Mouse (Mus musculus) liver, adult 2 months (tissue): ENCODE data around the gene Gm47985. TPM values are rescaled to one million over a fixed set of nuclear protein-coding genes. Genes with fewer than 3 reads are reported as not detected.
"Not testable (repeated sequence)": the region's sequence is repeated elsewhere in the genome, so short reads cannot be mapped to it uniquely, and the experiment has no call there.

Experiments used
- DNase-seq: peaks from one replicate; pipeline ENCODE4 v3.0.0-alpha.2; 2011; ENCODE audit warnings: low read depth, low spot score; ENCODE audit errors: extremely low read depth
- H3K27ac ChIP-seq: fragments of 200-500 bp; replicated peaks from 2 replicates; pipeline ENCODE4 v1.5.1; 2012; ENCODE audit warnings: low read depth, mild to moderate bottlenecking, control low read depth, inconsistent platforms, low read length; ENCODE audit not compliant: insufficient read depth
- H3K27me3 ChIP-seq: fragments of 200-500 bp; 2 replicates; pipeline ENCODE4 v1.6.1; 2012; ENCODE audit warnings: mild to moderate bottlenecking, moderate library complexity, low read length, inconsistent platforms; ENCODE audit not compliant: control insufficient read depth, insufficient read depth
- H3K36me3 ChIP-seq: fragments of 200-500 bp; 2 replicates; pipeline ENCODE4 v1.6.1; 2012; ENCODE audit warnings: low read length, inconsistent platforms; ENCODE audit not compliant: control insufficient read depth, insufficient read depth
- H3K4me1 ChIP-seq: fragments of 200-500 bp; 2 replicates; pipeline ENCODE4 v1.6.1; 2011; ENCODE audit warnings: low read length; ENCODE audit not compliant: control insufficient read depth, insufficient read depth
- H3K4me3 ChIP-seq: fragments of 200-500 bp; 2 replicates; pipeline ENCODE4 v1.5.1; 2011; ENCODE audit warnings: low read depth, mild to moderate bottlenecking, control low read depth, low read length, moderate library complexity; ENCODE audit not compliant: insufficient read depth
- H3K79me2 ChIP-seq: fragments of 200-500 bp; 2 replicates; pipeline ENCODE4 v1.6.1; 2012; ENCODE audit warnings: inconsistent platforms, mild to moderate bottlenecking, low read length, moderate library complexity; ENCODE audit not compliant: control insufficient read depth, insufficient read depth
- H3K9ac ChIP-seq: fragments of 200-500 bp; 2 replicates; pipeline ENCODE4 v1.6.1; 2012; ENCODE audit warnings: low read depth, mild to moderate bottlenecking, control low read depth, inconsistent platforms, low read length
- CTCF ChIP-seq: fragments of 200-500 bp; IDR thresholded peaks from 2 replicates; pipeline ENCODE4 v1.5.1; 2011; ENCODE audit warnings: low read depth, low read length, control low read depth
- POLR2A ChIP-seq: fragments of 200-500 bp; IDR thresholded peaks from 2 replicates; pipeline ENCODE4 v1.6.1; 2011; ENCODE audit warnings: low read length, control low read depth; ENCODE audit not compliant: insufficient read depth; ENCODE audit errors: extremely low read depth
- WGBS: fragments of 180-500 bp; shearing (Covaris S2); methylation state at CpG from one replicate; pipeline ENCODE4 v1.1.7; 2018; 5-methylcytosine and 5-hydroxymethylcytosine counted together
- polyA plus RNA-seq: library from polyadenylated mRNA; depleted of rRNA; stranded (reverse); fragments of >200 nt; gene quantifications from 2 replicates; pipeline ENCODE4 v1.2.3, GENCODE M21; 2012
- total RNA-seq: library from RNA; depleted of rRNA; stranded (reverse); fragments of >200 nt; gene quantifications from 2 replicates; pipeline ENCODE4 v1.2.3, GENCODE M21; 2014

Gene Gm47985
- total and polyA plus RNA-seq, 2 experiments: not detected

GRCm38 (mm10) chr1:151208493-151208892, 26.2 kb downstream of the Gm47985 start:
- 66% methylated on average over 4 of the region's 5 CpGs for WGBS

DNA sequence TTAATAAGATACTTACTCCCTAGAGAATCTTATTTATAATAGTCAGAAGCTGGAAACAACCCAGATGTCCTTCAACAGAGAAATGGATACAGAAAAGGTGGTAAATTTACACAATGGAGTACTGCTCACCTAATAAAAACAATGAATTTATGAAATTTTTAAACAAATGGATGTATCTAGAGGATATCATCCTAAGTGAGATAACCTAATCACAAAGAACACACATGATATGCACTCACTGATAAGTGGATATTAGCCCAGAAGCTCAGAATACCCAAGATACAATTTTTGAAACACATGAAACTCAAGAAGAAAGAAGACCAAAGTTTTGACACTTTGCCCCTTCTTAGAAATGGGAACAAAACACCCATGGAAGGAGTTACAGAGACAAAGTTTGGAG, 26.6 kb downstream of the Gm47985 start:
- not testable (repeated sequence) for H3K27me3 ChIP-seq, H3K9ac ChIP-seq, H3K4me3 ChIP-seq, H3K27ac ChIP-seq, H3K4me1 ChIP-seq, DNase-seq, H3K36me3 ChIP-seq, H3K79me2 ChIP-seq

More at GRCm38 (mm10) chr1:151208493-151208892, 26.2 kb downstream of the Gm47985 start:
- H3K27ac ChIP-seq, H3K4me1 ChIP-seq, DNase-seq, H3K79me2 ChIP-seq, H3K36me3 ChIP-seq, H3K4me3 ChIP-seq, H3K27me3 ChIP-seq, H3K9ac ChIP-seq: not testable (repeated sequence)

DNA sequence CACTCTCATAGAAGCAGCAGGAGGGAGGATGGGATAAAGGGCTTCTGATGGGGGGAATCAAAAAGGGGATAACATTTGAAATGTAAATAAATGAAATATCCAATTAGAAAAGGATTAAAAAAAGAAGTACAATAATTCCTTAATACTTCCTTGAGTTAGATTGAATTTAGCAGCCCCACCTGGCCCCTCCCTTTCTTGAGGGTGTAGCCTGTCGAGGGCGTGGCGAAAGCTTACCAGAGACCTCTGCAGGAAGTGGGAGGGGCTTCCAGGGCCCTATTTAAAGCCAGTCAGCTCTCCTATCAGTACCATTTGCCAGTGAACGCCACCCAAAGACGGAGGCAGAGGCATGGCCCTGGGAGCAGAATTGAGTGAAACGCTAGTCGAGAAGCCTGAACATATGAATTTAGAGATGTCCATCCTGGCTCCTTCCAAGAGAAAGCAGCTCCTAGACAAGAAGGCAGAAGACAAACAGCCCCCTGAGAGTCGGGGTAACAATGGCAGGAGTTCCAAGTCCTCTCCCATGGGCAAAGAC, 27.6 kb downstream of the Gm47985 start, which contains the start of gene Gm47996:
Gene Gm47996 (plus strand): TSS at position 308 of the 532 bp plus-strand sequence.
- not testable (repeated sequence) for DNase-seq, H3K27me3 ChIP-seq, H3K27ac ChIP-seq, H3K4me1 ChIP-seq, H3K4me3 ChIP-seq, H3K36me3 ChIP-seq, H3K9ac ChIP-seq, H3K79me2 ChIP-seq
- 98% methylated on average over 4 of the region's 8 CpGs for WGBS

GRCm38 (mm10) chr1:151211666-151212065, 29.3 kb downstream of the Gm47985 start:
- not testable (repeated sequence) for H3K9ac ChIP-seq, H3K27ac ChIP-seq, H3K79me2 ChIP-seq, H3K4me3 ChIP-seq, DNase-seq, H3K27me3 ChIP-seq, H3K4me1 ChIP-seq, H3K36me3 ChIP-seq
- 89% methylated on average over 5 of the region's 5 CpGs for WGBS

DNA sequence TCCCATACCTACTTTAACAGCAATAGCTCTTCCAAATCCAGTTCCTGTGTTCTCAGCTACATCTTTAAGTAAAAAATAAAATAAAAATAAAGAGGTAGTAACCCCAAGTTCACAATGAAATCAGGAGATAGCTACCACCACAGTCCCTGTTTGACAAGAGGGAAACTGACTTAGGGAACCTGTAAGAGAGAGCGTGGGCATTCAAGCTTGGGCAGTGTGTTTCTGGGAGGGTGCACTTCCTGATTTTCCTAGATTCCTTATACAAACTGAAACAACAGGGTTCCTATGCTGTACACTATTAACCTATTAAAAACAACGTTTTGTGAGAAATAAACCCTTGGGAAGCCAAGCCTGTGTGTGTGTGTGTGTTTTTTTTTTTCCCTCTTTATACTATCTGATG, 32.5 kb downstream of the Gm47985 start:
- peaks cover 10% of the 10 kb centered on the region; the same call in 1 of the 2 replicates for H3K4me1 ChIP-seq
- H3K9ac ChIP-seq: no peak overlapping the region
- H3K36me3 ChIP-seq: no peaks in the 10 kb centered on the region
- DNase-seq: no peak
- H3K27me3 ChIP-seq: no peaks in the 10 kb centered on the region
- no peak overlapping the region for H3K4me3 ChIP-seq
- H3K27ac ChIP-seq: no peak overlapping the region
- no peaks in the 10 kb centered on the region for H3K79me2 ChIP-seq
- TF ChIP-seq POLR2A: no peak
- no peak for TF ChIP-seq CTCF
- WGBS: 87% methylated on average over 2 of the region's 2 CpGs

DNA sequence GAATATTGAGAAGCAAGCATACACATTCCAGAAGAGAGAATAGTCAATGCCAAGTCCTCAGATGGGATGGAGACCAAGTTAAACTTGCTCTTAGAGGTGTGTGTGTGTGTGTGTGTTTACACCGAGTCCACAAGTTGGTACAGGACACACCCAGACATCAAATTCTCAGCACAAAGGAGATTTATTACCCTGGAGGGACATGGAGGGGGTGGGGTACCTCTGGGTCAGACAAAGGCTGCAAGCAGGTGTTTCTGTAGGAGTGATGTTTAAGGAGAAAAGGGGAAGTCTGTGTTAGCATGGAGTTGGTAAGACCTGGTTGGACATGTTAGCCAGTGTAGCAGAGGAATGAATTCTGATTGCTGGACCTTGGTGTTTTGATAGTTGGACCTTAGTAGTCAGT, 33.6 kb downstream of the Gm47985 start:
- Histone ChIP-seq H3K27me3 (no peaks in the 10 kb centered on the region), H3K9ac (no peak overlapping the region), H3K36me3 (no peaks in the 10 kb centered on the region), H3K27ac (peak overlapping the region; percentile 32; the same call in 1 of the 2 replicates), H3K79me2 (no peaks in the 10 kb centered on the region), H3K4me1 (peaks cover 10% of the 10 kb centered on the region; the same call in 1 of the 2 replicates), H3K4me3 (no peak overlapping the region)
- TF ChIP-seq POLR2A: no peak
- TF ChIP-seq CTCF: no peak
- DNase-seq: peak; percentile 46
- WGBS: 23% methylated on average over 1 of the region's 1 CpGs
